Mouse (Mus musculus): ENCODE results near the gene H3f3a.

Gene H3f3a

DNA sequence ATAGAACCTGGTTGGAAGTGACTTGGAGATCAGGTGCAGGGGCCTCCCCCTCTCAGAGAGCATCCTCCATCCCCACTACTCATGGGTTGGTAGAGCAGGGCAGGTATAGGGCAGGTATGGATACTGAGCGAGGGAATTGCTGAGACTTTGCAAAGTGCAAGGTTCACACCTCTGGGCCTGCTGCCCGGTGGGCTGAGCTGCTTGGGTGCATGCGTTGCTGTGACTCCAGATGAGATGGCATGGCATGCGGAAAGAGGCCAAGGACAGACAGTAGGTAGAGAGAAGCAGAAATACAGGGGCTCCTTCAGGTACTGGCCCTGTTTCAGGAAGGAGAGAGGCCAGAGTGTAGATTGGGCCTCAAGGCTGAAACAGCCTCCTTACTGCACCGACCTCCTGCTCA lies 32.5 kb downstream of the H3f3a start:
- no peak for DNase-seq (ENCODE audit: low spot score)

DNA sequence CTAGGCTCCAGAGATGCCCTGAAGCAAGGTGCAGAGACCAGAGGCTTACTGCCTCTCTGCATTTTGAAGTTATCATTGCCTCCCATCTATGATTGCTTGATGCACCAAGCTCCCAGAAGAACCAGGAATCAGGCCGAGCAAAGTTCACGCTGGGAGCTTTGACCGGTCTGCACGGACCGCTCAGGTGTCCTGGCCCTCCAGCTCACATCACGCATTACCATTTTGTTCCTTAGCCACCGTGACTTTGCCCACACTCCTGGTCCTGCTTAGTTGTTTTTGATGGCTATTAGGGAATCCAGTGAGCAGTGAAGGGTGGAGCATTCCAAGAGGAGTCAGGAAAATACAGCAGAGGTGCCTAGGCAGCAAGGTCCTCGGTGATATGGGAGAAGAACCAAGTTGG lies 33.5 kb downstream of the H3f3a start:
- DNase-seq (ENCODE audit: low spot score), result no peak

DNA sequence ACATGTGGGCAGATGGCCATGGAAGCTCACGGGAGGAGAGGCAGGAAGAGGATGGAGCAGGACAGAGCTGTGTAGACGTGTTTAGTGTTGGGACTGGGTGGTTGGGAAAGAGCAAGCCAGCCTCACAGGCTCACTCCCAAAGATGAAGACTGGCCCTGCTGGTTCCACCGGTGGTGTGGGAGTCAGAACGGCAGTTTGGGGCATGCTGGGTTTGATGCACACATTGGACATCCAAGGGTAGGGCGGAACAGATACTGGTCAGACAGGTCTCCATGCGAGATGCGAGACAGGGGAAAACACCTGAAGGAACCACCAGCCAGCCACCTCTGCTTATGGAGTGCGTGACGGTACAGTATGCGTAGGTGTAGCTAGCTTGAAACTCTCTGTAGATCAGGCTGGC lies 34.8 kb downstream of the H3f3a start:
- no peak for DNase-seq (ENCODE audit: low spot score)

DNA sequence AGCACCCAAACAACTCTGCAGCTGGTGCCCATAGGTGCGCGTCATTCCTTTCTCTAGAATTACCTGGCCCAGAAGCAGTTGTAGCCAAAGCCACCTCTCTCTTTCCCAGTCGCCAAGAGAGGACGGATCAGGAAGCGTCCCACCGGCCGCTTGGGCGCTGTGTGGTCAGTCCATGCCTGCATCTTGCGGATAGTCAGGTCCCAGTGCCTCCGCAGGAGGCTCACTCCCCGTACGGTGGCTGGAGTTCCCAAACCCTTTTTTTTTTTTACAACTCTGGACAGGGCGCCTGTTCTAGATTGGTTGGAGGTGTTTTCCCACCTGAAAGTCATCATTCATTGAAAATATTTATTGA lies 35.4 kb downstream of the H3f3a start:
- DNase-seq (ENCODE audit: low spot score), result no peak

DNA sequence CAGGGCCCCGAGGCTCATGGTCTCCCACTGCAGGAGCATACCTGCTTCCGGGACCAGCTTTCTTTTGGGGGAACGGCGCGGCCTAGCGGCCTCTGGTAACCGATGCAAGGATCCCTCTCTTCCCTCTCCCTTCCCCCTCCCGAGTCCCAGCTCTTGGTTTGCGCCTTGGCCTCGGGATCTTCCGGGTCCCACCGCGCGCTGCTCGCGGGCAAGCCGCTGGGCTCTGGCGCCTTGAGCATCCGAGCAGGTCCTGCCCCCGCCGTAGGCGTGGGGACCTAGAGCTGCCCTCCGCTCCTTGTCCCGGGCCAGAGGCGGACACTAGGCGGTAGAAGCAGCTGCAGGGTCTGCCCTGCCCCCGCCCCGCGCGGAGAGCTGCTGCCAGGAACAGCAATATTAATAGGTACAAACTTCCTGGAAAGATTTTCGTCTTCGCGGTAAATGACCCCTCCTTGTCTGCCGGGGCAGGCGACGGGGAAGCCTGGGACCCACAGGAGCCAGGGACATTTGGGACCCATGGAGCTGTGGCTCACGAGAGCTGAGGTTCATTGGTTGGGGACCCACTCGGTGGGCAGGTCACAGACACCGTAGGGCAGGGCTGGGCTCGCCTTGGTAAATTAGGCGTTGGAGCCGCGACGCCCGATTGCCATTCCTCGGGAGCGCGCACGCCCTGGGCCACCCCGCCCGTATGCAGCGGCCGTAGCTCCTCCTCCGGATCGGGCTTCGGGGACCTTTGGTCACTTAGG lies 35.9 kb downstream of the H3f3a start:
- DNase-seq (ENCODE audit: low spot score), result peak; percentile 96

DNA sequence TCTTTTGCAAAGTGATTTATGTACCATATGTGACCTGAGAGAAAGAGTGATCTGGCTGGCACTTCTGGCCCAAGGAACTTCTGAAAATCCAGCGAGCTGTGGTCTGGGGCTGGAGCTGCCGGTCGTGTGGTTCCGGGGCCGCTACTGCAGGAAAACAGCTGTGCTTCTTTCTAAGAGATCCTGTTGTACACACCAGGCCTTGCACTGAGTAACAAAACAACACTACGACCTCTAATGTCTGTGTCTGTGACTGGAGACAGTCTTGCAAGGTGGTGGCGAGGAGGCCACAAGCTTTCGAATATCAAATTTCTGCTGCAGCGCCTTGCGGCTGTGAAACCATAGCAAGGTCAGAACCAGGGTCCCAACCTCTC lies 36.5 kb downstream of the H3f3a start:
- DNase-seq (ENCODE audit: low spot score), result no peak

DNA sequence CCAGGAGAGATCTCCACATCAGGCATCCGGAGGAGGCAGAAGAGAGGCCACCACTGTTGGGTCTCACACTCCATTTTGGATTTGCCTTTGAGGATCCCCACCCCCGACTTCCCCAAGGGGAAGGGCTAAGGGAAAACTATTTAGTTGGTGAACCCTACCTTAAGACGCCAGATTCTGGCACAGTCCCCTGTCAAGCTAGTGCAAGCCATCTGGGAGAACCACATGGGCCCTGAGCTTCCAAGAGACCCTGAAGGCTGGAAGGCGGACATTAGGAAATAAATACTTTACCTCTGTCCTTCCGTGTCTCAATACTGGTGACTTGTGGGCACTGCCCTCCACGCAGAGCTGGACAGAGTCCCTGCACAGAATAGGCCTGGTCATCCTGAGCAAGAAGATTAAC lies 37.2 kb downstream of the H3f3a start:
- DNase-seq (ENCODE audit: low spot score), result no peak

DNA sequence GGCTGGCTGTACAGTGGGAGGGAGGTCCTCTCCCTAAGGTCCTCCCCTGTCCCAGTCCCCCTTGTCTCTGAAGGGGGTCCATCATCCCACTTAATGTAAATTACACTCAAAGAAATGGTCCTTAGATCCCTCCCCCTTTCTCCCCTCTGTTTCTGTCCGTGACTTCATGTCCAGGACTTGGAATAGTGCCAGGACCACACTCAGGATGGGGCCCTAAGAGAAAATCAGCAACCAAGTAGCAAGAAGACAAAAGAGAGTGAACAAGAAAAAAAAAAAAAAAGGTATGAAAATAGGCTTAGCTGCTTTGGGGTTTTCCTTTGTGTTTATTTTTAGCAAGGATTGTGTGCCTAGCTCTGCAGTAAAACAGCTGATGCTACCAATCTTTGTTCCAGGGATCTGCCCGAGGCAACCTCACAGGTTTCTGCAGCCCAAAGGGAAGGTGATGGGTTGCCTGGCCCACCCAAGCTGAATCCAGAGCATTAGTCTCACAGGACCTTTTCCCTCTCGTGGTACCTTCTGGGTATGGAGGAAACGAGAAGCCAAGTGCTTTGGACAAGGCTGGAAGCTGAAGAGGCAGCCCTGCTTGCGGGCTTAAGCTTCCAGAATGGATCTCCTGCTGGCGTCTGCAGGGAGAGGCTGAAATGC lies 37.8 kb downstream of the H3f3a start:
- DNase-seq (ENCODE audit: low spot score), result no peak

DNA sequence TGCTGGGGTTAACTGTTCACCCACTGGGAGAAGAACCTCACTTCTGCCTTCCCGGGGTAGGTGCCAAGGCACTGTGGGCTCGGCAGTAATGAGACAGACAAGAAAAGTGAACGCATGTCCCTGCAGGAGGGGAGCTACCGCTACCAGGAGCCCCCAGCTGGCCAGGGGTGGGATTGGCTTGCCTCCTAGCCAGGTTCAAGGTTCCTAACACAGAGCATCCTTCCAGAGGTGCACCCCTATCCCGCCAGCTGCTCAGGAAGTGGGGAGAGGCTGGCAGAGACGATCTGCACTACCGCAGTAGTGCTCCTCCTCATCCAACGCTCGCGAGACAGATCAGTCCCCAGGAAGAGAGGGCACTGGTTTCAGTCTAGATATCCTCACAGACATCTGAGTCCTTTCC lies 38.4 kb downstream of the H3f3a start:
- no peak for DNase-seq (ENCODE audit: low spot score)

DNA sequence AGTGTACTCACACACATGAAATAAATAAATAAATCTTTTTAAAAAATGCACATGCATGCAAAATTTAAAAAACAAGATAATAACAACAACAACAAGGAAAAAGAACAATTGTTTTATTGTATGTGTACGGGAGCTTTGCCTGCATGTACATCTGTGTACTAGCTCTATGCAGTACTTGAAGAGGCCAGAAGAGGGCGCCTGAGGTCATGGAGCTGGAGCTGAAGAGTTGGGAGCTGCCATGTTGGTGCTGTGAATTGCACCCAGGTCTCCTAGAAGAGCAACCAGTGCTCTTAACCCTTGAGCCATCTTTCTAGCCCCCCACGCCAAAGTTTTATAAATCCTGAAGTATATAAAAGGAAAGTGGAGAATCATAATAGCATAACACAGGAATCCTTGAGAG lies 39.1 kb downstream of the H3f3a start:
- peak; percentile 43 for DNase-seq (ENCODE audit: low spot score)

DNA sequence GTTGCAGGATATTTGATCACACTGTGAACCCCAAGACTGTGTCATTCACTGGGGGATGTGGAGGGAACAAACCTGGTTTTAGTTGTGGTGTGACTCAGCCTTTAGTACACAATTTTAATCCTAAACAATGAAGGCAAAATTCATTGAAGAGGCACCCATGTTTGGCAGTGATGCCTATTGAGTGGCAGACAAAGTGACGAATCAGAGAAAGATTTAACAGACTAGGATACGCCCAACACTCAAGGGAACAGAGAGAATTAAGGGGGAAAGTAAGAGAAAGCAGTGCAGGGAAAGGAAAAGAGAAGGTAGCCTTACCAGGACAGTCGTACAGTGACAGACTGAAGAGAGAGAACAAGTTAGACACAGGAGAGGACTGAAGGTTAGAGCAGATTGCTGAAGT lies 41.5 kb downstream of the H3f3a start:
- no peak for DNase-seq (ENCODE audit: low spot score)

DNA sequence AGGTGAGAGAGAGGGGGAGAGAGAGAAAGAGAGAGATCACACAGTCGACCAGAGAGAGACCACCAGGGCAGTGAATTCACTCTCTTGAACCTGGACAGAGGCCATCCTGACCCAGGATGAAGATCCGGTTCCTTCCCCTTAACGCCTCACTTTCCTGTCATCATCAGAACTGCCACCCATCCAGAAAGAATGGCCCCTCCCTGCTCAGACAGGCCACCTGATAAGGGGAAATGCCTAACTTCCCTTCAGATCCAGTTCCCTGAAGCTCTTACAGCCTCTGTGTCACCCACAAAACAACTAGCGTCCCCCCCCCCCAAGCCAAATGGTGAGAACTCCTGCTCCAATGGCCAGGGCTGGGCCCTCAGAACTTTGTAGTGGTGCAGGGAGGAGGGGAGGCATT lies 42.0 kb downstream of the H3f3a start:
- DNase-seq (ENCODE audit: low spot score), result no peak

DNA sequence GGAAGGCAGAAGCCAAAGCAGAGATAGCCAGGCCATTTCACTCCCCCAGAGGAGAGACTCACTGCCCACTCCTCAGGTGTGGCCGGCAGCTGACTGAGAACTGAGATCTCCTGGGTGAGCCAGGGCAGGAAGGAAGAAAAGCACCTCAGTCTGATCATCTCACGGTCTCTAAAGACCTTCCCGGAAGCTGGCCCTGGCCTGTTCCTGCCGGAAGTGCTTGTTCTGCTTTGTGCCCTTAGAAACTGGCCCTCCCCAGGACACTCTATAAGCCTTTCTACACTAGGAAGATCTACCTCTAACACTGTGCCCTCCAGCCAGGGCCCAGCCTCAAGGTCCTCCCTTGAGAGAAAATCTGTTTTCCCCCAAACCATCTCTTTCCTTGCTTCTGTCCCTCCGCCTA lies 42.4 kb downstream of the H3f3a start:
- DNase-seq (ENCODE audit: low spot score), result no peak

DNA sequence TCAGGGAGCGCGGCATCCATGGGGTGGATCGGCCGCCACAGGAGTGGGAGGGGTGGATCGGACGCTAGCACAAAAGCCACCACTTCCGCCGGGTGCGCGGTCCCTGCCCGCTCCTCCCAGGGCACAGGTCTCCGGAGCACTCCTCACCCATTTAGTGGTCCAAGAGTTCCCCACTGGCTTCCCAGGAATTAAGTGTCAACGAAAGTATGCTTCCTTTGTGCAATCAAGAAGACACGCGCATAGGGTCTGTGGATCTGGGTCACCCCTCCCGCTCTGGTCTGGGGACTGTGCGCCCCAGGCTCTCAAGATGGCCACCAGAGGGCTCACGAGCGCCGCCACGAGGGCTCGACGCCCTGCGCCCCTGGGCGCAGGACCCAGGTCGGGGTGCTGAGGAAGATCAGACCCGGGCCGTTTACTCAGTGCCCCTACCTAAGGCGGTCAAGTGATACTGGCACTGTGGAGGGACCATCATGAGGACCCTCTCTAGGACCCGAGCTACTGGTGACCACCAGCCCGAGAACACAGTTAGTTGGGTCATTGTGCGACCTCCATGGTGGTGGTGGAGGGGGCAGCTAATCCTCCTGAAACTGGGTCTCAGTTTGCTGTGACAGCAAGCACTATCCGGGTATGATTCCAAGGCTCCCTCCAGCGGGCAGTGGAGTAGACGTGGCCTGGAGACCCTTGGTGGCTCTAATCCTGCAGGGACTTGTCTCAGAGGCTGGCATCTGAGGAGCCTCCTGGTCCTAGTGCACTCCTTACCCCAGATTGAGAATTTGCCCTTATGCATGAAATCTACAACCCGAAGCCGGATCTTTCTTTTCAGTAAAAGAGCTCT lies 45.2 kb downstream of the H3f3a start:
- DNase-seq (ENCODE audit: low spot score), result peak; percentile 82

DNA sequence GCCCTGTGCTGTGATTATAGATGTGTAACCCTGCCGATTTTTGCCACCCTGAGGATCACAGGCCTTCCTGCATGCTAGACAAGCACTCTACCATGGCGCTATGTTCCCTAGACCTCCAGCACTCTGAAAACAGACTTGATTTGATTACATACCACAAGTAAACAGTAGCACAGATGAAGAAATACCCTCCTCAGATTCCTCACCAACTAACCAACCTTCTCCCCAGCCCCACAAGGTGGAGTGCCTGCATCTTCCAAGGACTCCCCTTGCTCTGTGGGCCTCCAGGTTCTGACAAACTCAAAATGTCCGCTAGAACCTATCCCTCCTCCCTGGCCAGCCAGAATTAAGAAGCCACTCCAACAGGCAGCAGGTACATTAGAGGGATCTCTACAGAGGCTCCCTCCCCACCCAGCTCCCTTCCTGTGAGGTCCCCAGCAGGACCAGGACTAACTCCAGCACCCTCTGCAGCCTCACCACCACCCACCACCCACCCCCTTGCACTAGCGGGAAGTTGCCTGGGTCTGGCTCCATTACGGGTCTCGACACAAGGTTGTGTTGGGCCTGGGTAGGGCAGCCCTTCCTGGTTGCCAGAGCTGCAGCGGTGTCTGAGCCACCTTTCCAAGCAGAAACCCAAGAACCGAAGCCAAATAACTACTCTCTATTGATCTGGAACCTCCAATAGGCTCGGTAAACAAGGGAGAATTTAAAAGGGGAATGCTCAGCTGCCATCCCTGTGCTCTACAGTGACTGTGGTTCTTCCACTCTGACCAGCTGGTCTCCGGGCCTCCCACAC lies 46.0 kb downstream of the H3f3a start:
- peak; percentile 25 for DNase-seq (ENCODE audit: low spot score)

DNA sequence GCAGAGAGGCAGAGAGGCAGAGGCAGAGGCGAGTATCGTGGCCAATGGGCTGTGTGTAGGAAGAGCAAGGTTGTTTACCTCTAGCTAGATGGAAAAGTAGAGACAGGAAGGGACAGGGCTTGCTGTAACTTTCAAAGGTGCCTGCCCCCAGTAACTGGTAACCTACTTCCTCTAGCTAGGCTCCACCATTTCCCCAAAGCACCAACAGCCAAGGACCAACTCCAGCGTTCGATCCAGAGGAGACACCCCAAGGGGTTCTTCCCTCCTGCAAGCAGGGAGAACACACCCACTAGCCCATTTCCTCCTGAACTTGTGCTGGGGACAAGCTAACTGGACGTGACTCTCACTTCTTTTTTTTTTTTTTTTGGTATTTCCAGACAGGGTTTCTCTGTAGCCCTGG lies 47.2 kb downstream of the H3f3a start:
- no peak for DNase-seq (ENCODE audit: low spot score)

DNA sequence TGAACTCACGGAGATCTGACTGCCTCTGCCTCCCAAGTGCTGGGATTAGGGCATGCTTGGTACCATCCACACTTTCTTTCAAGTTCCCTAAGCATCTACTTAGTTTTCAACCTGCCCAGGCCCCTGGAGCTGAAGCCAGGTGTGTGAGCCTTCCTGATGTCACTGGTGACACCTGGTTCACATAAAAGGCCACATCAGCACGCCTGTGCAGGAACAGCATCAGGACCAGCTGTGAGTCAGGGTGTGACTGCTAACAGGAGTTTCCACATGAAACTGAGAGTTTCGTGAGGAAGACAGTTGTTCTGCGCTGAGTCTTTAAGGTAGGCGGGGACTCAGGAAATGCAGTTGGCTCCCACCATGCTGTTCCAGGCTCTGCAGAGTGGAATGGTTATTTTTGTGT lies 48.4 kb downstream of the H3f3a start:
- DNase-seq (ENCODE audit: low spot score), result no peak

DNA sequence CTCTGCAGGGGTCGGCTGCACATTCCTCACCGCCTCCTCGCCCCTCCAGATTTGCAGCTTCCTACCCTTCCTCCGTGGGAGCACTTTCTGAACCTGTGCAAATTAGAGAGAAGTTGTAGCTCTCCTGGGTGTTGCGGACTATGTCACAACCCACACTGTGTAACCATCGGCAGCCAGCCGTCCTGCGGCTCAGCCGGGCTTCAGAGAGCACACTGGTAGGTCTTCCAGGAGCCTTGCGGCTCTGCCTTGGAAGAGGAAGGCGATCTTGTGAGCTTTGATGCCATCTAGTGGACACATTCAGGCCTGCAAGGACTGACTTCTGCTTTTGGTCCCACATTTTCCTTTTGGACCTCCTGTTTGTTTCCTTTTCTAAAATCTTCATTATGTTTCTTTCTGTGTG lies 49.9 kb downstream of the H3f3a start:
- peak; percentile 94 for DNase-seq (ENCODE audit: low spot score)

DNA sequence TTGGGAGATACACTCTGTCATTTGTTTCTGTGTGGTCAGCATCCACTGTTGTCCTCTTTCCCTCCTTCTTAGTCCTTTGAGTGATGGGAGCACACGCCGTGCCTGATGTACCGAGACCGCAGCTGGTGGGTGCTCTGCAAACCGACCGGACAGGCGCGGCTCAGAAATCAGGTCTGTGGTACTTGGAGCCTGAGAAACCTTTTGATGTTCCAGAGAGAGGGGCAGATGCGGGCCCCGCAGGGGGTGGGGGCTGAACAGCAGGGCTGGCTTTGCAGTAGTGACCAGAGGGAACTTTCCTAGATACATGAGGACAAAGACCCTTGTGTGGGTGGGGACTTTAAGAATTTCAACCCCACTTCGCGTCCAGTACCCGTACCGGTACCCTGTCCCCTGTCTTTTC lies 50.4 kb downstream of the H3f3a start:
- peak; percentile 54 for DNase-seq (ENCODE audit: low spot score)

DNA sequence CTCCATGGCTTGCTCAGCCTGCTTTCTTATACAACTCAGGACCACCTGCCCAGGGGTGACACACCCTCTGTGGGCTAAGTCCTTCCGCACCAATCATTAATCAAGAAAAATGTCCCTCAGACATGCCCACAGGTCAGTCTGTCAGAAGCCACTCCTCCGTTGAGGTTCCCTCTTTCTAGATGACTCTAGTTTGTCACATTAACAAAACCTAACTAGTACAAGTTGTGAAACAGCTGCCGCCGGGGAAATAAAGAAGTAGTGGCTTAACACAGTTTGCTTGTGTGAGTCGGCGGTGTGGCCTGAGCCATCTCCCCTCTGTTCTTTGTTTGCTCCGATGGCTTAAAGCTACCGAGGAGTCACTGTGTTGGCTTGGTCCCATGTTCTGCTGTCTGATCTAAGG lies 51.1 kb downstream of the H3f3a start:
- DNase-seq (ENCODE audit: low spot score), result no peak

DNA sequence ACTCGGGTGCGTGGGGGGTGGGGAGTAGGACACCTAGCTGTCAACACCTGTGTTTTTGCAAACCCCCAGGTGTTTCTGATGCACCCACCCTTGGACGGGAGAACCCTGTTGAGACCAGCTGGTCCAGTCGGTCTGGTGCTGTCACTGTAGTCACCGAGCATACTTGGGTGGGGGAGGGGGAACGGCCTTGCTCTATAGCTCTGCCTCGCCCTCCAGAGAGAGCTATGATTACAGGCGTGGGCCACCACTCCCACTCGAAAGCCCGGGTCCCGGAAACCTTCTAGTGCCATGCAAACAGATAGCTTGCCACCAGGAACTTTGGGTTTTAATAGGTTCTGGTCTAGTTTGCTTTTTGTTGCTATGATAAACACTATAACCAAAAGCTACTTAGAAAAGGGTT lies 51.6 kb downstream of the H3f3a start:
- no peak for DNase-seq (ENCODE audit: low spot score)

DNA sequence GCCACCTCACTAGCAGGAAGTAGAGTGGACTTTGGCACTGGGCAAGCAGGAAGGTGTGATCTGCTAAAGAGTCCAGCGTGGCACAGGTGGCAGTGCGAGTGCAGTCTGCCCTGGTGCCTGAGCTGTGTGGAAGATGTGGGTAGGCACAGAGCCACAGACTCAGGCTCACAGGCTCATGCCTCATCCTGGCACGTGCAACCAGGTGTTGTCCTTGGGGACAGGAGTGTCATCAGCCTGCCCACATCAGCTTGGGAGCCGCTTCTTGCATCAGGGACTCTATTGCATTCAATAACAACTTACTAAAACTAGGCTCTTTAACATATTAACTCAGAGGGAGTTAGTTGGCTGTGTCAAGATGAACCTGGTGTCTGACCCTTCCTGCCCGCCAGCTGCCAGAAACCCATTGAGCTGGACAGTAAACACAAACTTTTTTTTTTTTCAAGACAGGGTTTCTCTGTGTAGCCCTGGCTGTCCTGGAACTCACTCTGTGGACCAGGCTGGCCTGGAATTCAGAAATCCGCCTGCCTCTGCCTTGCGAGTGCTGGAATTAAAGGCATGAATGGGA lies 55.7 kb downstream of the H3f3a start:
- no peak for DNase-seq (ENCODE audit: low spot score)

All from embryo, embryonic 10 days (tissue).